Comparison of ENCODE assay signal across 16 mouse cellular contexts in the genomic region with DNA sequence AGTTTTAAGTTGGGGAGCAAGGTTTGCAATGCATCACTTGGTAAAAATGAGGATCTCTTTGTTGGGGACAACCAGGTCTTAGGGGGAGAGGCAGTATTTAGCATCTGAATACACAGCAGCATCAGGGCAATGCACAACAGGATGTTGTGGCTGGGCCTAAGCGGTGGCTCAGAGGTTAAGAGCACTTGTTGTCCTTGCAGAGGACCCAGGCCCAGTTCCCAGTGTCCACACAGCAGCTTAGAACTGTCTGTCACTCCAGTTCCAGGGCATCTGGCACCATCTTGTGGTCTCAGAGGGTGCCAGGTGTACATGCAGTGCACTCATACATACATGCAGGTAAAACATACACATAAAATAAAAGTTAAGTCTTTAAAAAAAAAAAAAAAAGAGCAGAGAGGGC.
"Had no signal": no experiment of that assay in that cellular context is flagged by ENCODE, and none has a peak within 500 bp of the region (broad histone marks: within the 10 kb centered on the region; RNA-seq: fewer than 3 reads in every experiment).

No protein-coding gene starts in this region.

- H3K9me3 ChIP-seq: liver, embryonic 13.5 days; liver, embryonic 15.5 days; lung, embryonic 15.5 days; megakaryocyte, embryonic 14.5 days; neural tube, embryonic 12.5 days; stomach, embryonic 15.5 days had no signal

- H3K4me2 ChIP-seq: liver, embryonic 13.5 days; liver, embryonic 15.5 days; lung, embryonic 15.5 days; stomach, embryonic 15.5 days had no signal

- H3K4me1 ChIP-seq: lung, embryonic 15.5 days; stomach, embryonic 15.5 days had no signal

- H3K36me3 ChIP-seq: lung, embryonic 15.5 days; neural tube, embryonic 12.5 days; stomach, embryonic 15.5 days had no signal

- H3K27ac ChIP-seq: liver, embryonic 13.5 days; liver, embryonic 15.5 days; lung, embryonic 15.5 days; macrophage; stomach, embryonic 15.5 days had no signal

- H3K27me3 ChIP-seq: liver, embryonic 13.5 days; liver, embryonic 15.5 days; lung, embryonic 15.5 days; megakaryocyte, embryonic 14.5 days; neural tube, embryonic 12.5 days; stomach, embryonic 15.5 days had no signal

- H3K4me3 ChIP-seq: liver, embryonic 13.5 days; liver, embryonic 15.5 days; lung, embryonic 15.5 days; megakaryocyte, embryonic 14.5 days; neural tube, embryonic 12.5 days; stomach, embryonic 15.5 days had no signal

- DNase-seq: liver, embryonic 13.5 days; liver, postnatal 0 days; lung, adult 2 months; lung, postnatal 14 days; lung, postnatal 36 days; right cerebral cortex, postnatal 14 days; thymus, adult 18-20 months; thymus, postnatal 14 days; thymus, postnatal 36 days had no signal

- ATAC-seq: liver, postnatal 0 days; lung, postnatal 0 days had no signal

- H3K9ac ChIP-seq: liver, embryonic 13.5 days; liver, embryonic 15.5 days; liver, postnatal 0 days; lung, embryonic 15.5 days; stomach, embryonic 15.5 days had no signal
